Mouse (Mus musculus): ENCODE data around the gene Calcrl. TPM values are rescaled to one million over a fixed set of nuclear protein-coding genes. Genes with fewer than 3 reads are reported as not detected.

The Calcrl gene
- total and polyA plus RNA-seq, 2 experiments from 2014 or later: 12.0 to 31.9 TPM

- no peak for DNase-seq (ENCODE audit: low spot score)
- no peak for TF ChIP-seq CTCF (IDR thresholded peaks at IDR 0.05; ENCODE audit: low read depth)
- no peak overlapping the region for H3K4me2 ChIP-seq (ENCODE audit: low read depth, low read length)
- ATAC-seq: no peak
- no peak overlapping the region for H3K4me3 ChIP-seq (ENCODE audit: low read length)
- WGBS: 84% methylated on average over 6 of the region's 6 CpGs
- no peak overlapping the region for H3K9ac ChIP-seq (replicated peaks; ENCODE audit: low read length)
- no peaks in the 10 kb centered on the region for H3K36me3 ChIP-seq (ENCODE audit: insufficient read depth, low read length)
- no peaks in the 10 kb centered on the region for H3K27me3 ChIP-seq (ENCODE audit: insufficient read depth, low read length)
- no peaks in the 10 kb centered on the region for H3K4me1 ChIP-seq (ENCODE audit: insufficient read depth, low read length)
- no peaks in the 10 kb centered on the region for H3K9me3 ChIP-seq (ENCODE audit: low read length)
- H3K27ac ChIP-seq: no peak overlapping the region
Measured at GRCm38 (mm10) chr2:84457221-84457620, 32.0 kb upstream of the Calcrl start.

GRCm38 (mm10) chr2:84455236-84455799 is 30.1 kb upstream of the Calcrl start:
- peak; percentile 88 for TF ChIP-seq CTCF (IDR thresholded peaks at IDR 0.05; ENCODE audit: low read depth)
- Histone ChIP-seq H3K4me1 (ENCODE audit: insufficient read depth, low read length) (no peaks in the 10 kb centered on the region), H3K4me3 (ENCODE audit: low read length) (no peak overlapping the region), H3K27me3 (ENCODE audit: insufficient read depth, low read length) (no peaks in the 10 kb centered on the region), H3K4me2 (ENCODE audit: low read depth, low read length) (no peak overlapping the region), H3K9me3 (ENCODE audit: low read length) (no peaks in the 10 kb centered on the region), H3K36me3 (ENCODE audit: insufficient read depth, low read length) (no peaks in the 10 kb centered on the region), H3K27ac (no peak overlapping the region), H3K9ac (replicated peaks; ENCODE audit: low read length) (no peak overlapping the region)
- ATAC-seq (peak; percentile 91), DNase-seq (ENCODE audit: low spot score) (peak; percentile 92)
- 10% methylated on average over 5 of the region's 5 CpGs for WGBS

GRCm38 (mm10) chr2:84454551-84455235 is 29.5 kb upstream of the Calcrl start:
- TF ChIP-seq CTCF (IDR thresholded peaks at IDR 0.05; ENCODE audit: low read depth): no peak
- WGBS: 58% methylated on average over 10 of the region's 10 CpGs
- Histone ChIP-seq H3K9ac (replicated peaks; ENCODE audit: low read length) (no peak overlapping the region), H3K4me3 (ENCODE audit: low read length) (no peak overlapping the region), H3K36me3 (ENCODE audit: insufficient read depth, low read length) (no peaks in the 10 kb centered on the region), H3K4me2 (ENCODE audit: low read depth, low read length) (0 out of 2 replicates have a peak overlapping the region, but pooled peaks have one; percentile 16), H3K4me1 (ENCODE audit: insufficient read depth, low read length) (no peaks in the 10 kb centered on the region), H3K27ac (no peak overlapping the region), H3K9me3 (ENCODE audit: low read length) (no peaks in the 10 kb centered on the region), H3K27me3 (ENCODE audit: insufficient read depth, low read length) (no peaks in the 10 kb centered on the region)
- DNase-seq (ENCODE audit: low spot score) (no peak), ATAC-seq (peak; percentile 77)

DNA sequence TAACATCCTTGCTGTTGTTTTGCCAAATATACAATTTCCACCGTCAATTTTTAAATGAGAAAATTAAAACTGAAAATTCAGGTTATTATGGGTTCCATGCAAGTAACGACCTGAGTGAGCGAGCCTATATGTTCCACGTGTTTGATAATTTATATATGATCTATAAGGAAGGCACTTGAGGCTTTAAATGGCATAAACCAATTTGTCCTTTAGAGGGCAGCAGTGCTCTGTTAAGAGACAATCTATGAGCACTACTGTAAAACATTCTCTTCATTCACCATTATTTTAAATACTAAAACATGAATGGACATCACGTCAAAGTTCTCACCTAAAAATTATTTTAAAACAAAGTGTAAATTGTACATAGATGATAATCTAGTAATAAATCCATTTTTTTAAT is 28.8 kb upstream of the Calcrl start:
- Histone ChIP-seq H3K4me2 (ENCODE audit: low read depth, low read length) (no peak overlapping the region), H3K4me3 (ENCODE audit: low read length) (no peak overlapping the region), H3K27me3 (ENCODE audit: insufficient read depth, low read length) (no peaks in the 10 kb centered on the region), H3K4me1 (ENCODE audit: insufficient read depth, low read length) (no peaks in the 10 kb centered on the region), H3K9me3 (ENCODE audit: low read length) (no peaks in the 10 kb centered on the region), H3K36me3 (ENCODE audit: insufficient read depth, low read length) (no peaks in the 10 kb centered on the region), H3K27ac (no peak overlapping the region), H3K9ac (replicated peaks; ENCODE audit: low read length) (no peak overlapping the region)
- ATAC-seq (peak; percentile 58; the same call in 1 of the 2 replicates), DNase-seq (ENCODE audit: low spot score) (peak; percentile 80)
- WGBS: 14% methylated on average over 5 of the region's 5 CpGs
- peak; percentile 69 for TF ChIP-seq CTCF (IDR thresholded peaks at IDR 0.05; ENCODE audit: low read depth)

DNA sequence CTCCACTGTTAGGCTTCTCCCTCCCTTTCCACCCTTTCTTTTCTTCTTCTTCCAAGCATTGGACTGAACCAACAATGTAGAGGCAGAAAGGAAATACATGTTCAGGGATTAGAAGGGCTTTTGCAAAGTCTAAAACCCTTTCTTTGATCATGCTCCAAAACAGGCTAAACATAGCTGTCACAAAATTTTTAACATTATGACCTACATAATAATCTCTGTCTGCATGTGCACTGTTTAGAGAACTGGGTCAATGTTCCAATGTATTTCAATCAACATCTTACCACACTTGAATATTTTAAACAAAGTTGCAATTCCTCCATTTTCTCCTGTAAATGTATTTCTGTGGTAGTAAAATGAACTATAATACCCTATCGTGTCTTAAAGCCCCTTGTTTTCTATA is 20.3 kb upstream of the Calcrl start:
- 91% methylated on average over 1 of the region's 1 CpGs for WGBS
- no peak overlapping the region for H3K27ac ChIP-seq
- no peak for ATAC-seq

DNA sequence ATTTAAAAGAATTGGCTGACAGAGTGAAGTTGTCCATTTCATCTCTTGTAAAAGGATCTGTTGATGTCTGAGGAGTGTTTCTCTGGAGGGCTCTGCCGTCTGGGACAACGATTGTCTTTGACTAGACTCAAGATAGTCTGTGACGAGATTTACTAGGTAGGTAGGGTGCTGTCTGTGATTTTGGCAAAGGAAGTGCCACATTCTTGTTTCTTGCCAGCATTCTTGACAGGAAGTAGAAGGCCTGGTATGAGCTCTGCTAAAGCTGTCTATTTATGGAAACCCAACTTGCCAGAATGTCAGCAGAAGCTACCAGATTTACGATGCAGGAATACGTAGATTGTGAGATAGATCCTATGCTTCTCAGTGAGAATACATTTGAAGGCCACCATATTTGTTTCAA is 16.7 kb upstream of the Calcrl start:
- Histone ChIP-seq H3K4me1 (ENCODE audit: insufficient read depth, low read length) (no peaks in the 10 kb centered on the region), H3K4me2 (ENCODE audit: low read depth, low read length) (no peak overlapping the region), H3K4me3 (ENCODE audit: low read length) (no peak overlapping the region), H3K9me3 (ENCODE audit: low read length) (no peaks in the 10 kb centered on the region), H3K27me3 (ENCODE audit: insufficient read depth, low read length) (no peaks in the 10 kb centered on the region), H3K9ac (replicated peaks; ENCODE audit: low read length) (no peak overlapping the region), H3K27ac (no peak overlapping the region), H3K36me3 (ENCODE audit: insufficient read depth, low read length) (no peaks in the 10 kb centered on the region)
- 85% methylated on average over 5 of the region's 5 CpGs for WGBS
- ATAC-seq (no peak), DNase-seq (ENCODE audit: low spot score) (no peak)
- no peak for TF ChIP-seq CTCF (IDR thresholded peaks at IDR 0.05; ENCODE audit: low read depth)

More for the DNA sequence above, 20.3 kb upstream of the Calcrl start:
- TF ChIP-seq CTCF (IDR thresholded peaks at IDR 0.05; ENCODE audit: low read depth): no peak
- H3K4me1 ChIP-seq (ENCODE audit: insufficient read depth, low read length): no peaks in the 10 kb centered on the region
- no peaks in the 10 kb centered on the region for H3K36me3 ChIP-seq (ENCODE audit: insufficient read depth, low read length)
- no peak for DNase-seq (ENCODE audit: low spot score)
- H3K27me3 ChIP-seq (ENCODE audit: insufficient read depth, low read length): no peaks in the 10 kb centered on the region
- no peak overlapping the region for H3K4me2 ChIP-seq (ENCODE audit: low read depth, low read length)
- H3K4me3 ChIP-seq (ENCODE audit: low read length): no peak overlapping the region
- H3K9ac ChIP-seq (replicated peaks; ENCODE audit: low read length): no peak overlapping the region
- no peaks in the 10 kb centered on the region for H3K9me3 ChIP-seq (ENCODE audit: low read length)

DNA sequence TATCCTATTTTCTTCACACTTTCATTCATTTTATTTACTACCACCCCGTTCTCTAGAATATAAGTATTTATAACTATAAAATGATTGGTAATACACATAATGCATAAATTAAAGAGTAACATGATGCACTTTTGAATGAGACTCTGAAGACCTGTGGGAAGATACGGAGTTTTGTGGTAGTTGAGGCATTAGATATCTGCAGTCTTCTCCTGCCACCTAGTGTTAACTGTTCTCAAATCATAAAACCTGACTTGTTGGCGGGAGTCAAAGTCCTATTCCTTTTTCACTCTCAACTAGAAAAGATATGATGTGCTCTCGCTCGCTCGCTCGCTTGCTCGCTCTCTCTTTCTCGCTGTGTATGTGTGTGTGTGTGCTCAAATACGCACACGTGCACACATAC is 4.5 kb upstream of the Calcrl start:
- WGBS: 52% methylated on average over 11 of the region's 11 CpGs
- DNase-seq (ENCODE audit: low spot score) (peak; percentile 88), ATAC-seq (peak; percentile 79)
- Histone ChIP-seq H3K4me1 (ENCODE audit: insufficient read depth, low read length) (no peaks in the 10 kb centered on the region), H3K9me3 (ENCODE audit: low read length) (no peaks in the 10 kb centered on the region), H3K27ac (no peak overlapping the region), H3K9ac (replicated peaks; ENCODE audit: low read length) (no peak overlapping the region), H3K4me3 (ENCODE audit: low read length) (no peak overlapping the region), H3K36me3 (ENCODE audit: insufficient read depth, low read length) (no peaks in the 10 kb centered on the region), H3K27me3 (ENCODE audit: insufficient read depth, low read length) (no peaks in the 10 kb centered on the region), H3K4me2 (ENCODE audit: low read depth, low read length) (no peak overlapping the region)
- peak; percentile 77 for TF ChIP-seq CTCF (IDR thresholded peaks at IDR 0.05; ENCODE audit: low read depth)

Measured in hindbrain, postnatal 0 days (tissue).